Mouse (Mus musculus) cortical plate, adult 2 months (tissue): ENCODE data around the gene Nrl. TPM values are rescaled to one million over a fixed set of nuclear protein-coding genes. Genes with fewer than 3 reads are reported as not detected.

Experiments used
- H3K27ac ChIP-seq: fragments of 200-500 bp; 2 replicates; pipeline ENCODE4 v1.5.1; 2012; ENCODE audit warnings: low read length, control low read depth, inconsistent platforms; ENCODE audit not compliant: insufficient read depth
- H3K4me1 ChIP-seq: fragments of 200-500 bp; 2 replicates; pipeline ENCODE4 v1.6.1; 2011; ENCODE audit warnings: low read length; ENCODE audit not compliant: control insufficient read depth, insufficient read depth
- H3K4me3 ChIP-seq: fragments of 200-500 bp; 2 replicates; pipeline ENCODE4 v1.5.1; 2011; ENCODE audit warnings: mild to moderate bottlenecking, low read length, control low read depth; ENCODE audit not compliant: insufficient read depth
- CTCF ChIP-seq: fragments of 200-500 bp; IDR thresholded peaks from 2 replicates; pipeline ENCODE4 v1.5.1; 2011; ENCODE audit warnings: mild to moderate bottlenecking, control low read depth, low read length; ENCODE audit not compliant: insufficient read depth; ENCODE audit errors: extremely low read depth
- POLR2A ChIP-seq: fragments of 200-500 bp; IDR thresholded peaks from 2 replicates; pipeline ENCODE4 v1.6.1; 2011; ENCODE audit warnings: mild to moderate bottlenecking, low read length, control low read depth; ENCODE audit not compliant: insufficient read depth; ENCODE audit errors: extremely low read depth
- polyA plus RNA-seq: library from polyadenylated mRNA; depleted of rRNA; stranded (reverse); fragments of >200 nt; gene quantifications from 2 replicates; pipeline ENCODE4 v1.2.3, GENCODE M21; 2012

Nrl gene
- polyA plus RNA-seq, 1 experiment: 0.21 TPM

DNA sequence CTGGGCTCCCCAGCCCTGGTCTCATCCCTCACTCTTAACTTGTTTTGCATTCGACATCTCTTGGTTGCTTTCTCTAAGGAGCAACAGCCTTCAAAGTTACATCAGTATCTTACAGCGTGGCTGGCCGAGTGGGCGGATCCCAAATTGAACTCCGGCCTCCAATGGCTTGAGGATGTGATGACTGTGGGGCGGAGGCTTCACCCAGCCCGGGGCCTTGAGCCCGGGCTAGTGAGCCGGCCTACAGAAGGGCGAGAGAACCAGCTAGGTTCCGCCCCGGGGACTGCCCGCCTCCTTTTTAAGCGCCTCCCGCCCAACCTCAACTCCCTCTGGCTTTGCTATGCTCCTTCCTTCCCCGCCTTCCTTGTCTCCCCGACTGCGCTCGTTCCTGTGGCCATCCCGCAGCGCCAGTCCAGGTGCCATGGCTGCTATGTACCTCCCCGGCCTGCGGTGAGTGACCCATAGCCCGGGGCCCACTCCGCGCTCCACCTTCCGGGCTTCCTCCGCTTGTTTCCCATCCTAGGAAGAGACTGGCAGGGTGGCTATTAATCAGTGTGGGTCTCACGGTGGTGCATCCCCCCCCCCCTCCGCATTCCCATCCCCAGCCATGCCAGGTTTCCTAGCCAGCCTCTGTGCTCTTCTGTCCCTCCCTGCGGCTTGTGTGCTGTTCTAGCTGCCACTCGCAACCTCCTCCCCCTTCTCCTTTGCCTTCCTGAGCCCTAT lies 15.4 kb upstream of the Nrl start, which contains the start of gene Pck2:
TSS of gene Pck2 (plus strand) at position 200 of the 720 bp plus-strand sequence.
- Histone ChIP-seq H3K27ac (peak within 1 kb of the TSS; percentile 54), H3K4me3 (peak within 1 kb of the TSS; percentile 63), H3K4me1 (0 out of 2 replicates have a peak, but pooled peaks cover 3% of the 10 kb centered on the region)
- TF ChIP-seq CTCF (no peak), POLR2A (peak; percentile 52; the same call in 1 of the 2 replicates)

DNA sequence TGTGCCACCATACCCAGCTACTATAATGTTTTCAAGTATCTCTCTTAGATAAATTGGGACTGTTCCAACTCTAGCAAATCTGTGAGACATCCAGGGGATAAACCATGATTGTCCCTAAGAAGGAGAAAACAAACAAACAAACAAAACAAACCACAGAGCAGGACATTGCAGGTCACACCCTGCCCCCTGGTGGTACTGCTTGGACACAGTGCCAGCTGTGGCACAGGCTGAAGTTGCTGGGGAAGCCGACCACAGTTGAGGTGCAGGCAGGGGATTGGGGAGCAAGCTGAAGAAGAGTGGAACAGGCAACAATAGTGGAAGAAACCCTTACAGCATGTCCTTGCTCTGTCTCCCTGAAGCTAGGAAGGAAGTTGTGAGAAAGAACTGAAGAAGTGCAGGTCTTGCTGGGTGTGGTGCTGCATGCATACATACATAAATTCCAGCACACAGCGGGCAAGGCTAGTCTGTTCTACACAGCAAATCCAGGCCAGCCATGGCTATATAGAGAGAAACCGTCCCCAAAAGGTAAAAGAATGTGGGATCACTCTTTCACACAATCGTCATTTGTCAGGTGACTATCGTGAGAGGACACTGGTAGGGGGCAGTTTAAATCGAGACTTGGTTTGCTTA lies 11.4 kb upstream of the Nrl start:
- H3K4me3 ChIP-seq: no peak overlapping the region
- H3K27ac ChIP-seq: no peak overlapping the region

DNA sequence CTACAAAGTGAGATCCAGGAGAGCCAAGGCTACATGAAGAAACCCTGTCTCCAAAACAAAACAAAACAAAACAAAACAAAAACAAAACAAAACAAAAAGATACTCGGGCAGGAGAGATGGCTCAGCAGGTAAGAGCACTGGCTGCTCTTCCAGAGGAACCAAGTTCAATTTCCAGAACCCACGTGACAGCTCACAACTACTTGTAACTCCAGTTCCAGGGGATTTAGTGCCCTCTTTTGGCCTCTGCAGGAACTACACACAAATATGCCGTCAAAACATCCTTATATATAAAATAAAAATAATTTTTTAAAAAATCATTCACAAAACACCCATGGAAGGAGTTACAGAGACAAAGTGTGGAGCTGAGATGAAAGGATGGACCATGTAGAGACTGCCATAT lies 3.2 kb upstream of the Nrl start:
- Histone ChIP-seq H3K4me1 (no peaks in the 10 kb centered on the region), H3K4me3 (no peak overlapping the region), H3K27ac (no peak overlapping the region)
- TF ChIP-seq CTCF (peak; percentile 48), POLR2A (no peak)

More for the DNA sequence above, 11.4 kb upstream of the Nrl start:
- TF ChIP-seq POLR2A (no peak), CTCF (peak; percentile 72)
- no peaks in the 10 kb centered on the region for H3K4me1 ChIP-seq

- TF ChIP-seq POLR2A (no peak), CTCF (no peak)
- no peaks in the 10 kb centered on the region for H3K4me1 ChIP-seq
Observed at GRCm38 (mm10) chr14:55526674-55527073, 1.9 kb upstream of the Nrl start.

DNA sequence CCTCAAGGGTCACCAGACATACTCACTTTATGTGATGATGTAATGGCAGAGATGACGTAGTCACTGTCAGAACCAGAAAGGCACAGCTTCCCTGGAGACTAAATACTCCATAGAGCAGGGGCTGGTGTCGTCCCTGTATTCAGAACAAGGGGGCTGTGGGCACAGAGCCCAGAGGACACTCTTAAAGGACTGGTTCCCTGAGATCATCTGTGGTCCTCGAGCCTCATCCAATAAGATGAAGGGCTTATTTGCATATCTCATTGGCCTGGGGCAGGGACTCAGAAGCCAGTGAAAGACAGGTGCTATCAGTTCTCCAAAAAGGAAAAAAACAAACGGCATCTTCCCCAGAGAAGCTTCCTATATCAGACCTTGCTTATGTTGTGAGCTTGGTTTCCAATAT lies 719 bp downstream of the Nrl start:
- TF ChIP-seq CTCF: no peak
- Histone ChIP-seq H3K27ac (no peak overlapping the region), H3K4me1 (peaks cover 7% of the 10 kb centered on the region), H3K4me3 (no peak overlapping the region)

More at GRCm38 (mm10) chr14:55526674-55527073, 1.9 kb upstream of the Nrl start:
- Histone ChIP-seq H3K27ac (no peak overlapping the region), H3K4me3 (no peak overlapping the region)

DNA sequence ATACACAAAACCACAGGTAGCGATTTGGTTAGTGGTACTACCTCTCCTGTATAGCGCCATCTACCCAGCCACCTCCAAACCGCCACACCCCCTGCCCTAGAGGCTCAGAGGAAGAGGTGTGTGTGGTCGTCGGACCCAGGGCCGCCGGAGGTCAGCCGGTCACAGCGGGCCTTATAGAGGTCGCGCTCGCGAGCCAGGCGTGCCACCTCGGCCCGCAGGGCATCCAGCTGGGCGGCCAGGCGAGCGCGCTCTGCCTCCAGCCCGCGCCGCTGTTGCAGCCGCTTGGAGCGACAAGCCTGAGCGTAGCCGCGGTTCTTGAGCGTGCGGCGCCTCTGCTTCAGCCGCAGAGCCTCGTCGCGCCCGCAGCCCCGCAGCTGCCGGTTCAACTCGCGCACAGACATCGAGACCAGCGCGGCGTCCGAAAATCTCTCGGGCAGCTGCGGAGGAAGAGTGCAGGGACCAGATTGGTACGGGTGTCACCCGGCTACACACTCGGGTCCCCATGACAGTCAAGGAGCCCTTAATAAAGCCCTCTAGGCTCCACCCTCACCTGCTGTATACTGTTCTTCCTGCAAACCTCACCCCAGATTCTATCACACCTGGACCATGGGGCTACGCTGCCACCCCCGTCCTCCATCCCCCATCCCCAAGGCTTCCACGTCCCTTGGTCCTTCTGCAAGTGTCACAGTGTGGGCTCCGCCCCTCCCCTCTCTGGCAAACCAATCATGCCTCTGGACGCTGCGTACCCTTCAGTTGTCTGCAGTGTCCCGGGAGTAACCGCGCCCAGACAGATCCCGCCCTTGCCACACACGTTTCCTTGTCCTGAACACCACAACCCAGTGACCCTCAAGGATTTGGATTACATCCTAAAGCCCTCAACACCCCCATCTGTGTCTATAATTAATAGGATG lies 4.1 kb downstream of the Nrl start:
- no peak overlapping the region for H3K27ac ChIP-seq
- 0 out of 2 replicates have a peak, but pooled peaks have one; percentile 5 for TF ChIP-seq CTCF
- TF ChIP-seq POLR2A: no peak
- H3K4me3 ChIP-seq: peak overlapping the region; percentile 22
- peaks cover 8% of the 10 kb centered on the region for H3K4me1 ChIP-seq

DNA sequence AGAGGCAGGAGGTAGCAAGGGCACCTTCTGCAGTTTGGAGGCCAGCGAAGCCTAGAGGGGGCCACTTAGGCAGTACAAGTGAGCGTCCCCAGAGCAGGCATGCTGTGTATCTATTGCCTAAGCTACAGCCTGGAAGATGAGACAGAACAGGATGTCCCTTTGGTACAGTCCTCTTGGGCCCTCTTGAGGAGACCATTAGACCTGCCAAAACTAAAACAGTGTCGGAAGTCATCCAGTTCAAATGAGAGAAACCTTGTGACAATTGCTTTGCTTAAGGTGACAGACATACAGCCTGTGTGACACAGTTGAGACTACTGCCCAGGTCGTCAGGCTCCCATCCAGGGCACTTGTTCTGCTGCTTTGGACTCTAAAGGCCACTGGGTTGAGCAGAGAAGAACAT lies 5.2 kb downstream of the Nrl start:
- TF ChIP-seq POLR2A (no peak), CTCF (no peak)
- Histone ChIP-seq H3K4me1 (peaks cover 8% of the 10 kb centered on the region), H3K4me3 (no peak overlapping the region), H3K27ac (no peak overlapping the region)

- Histone ChIP-seq H3K4me1 (peaks cover 8% of the 10 kb centered on the region), H3K4me3 (no peak overlapping the region), H3K27ac (no peak overlapping the region)
- TF ChIP-seq POLR2A (0 out of 2 replicates have a peak, but pooled peaks have one; percentile 2), CTCF (no peak)
Observed at GRCm38 (mm10) chr14:55518897-55519296, 5.9 kb downstream of the Nrl start.

DNA sequence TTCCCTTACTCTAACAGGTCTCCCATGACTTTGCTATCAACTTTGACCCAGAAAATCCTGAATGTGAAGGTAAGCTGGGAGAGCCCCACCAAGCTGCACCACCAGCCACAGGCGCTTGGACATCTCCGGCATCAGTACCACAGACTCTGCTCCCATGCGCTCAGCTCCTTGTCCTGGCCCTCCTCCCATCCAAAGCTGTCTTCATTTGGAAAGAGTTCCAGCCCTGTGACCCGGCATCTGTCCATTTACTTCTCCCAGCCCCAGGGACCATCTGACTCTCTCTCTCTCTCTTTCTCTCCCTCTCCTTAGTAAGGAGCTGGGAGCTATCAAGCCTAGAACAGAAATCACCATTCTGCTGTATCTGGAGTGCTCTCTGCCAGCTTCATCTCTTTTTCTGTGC lies 8.9 kb downstream of the Nrl start:
- no peak overlapping the region for H3K27ac ChIP-seq
- no peak for TF ChIP-seq CTCF
- TF ChIP-seq POLR2A: no peak

DNA sequence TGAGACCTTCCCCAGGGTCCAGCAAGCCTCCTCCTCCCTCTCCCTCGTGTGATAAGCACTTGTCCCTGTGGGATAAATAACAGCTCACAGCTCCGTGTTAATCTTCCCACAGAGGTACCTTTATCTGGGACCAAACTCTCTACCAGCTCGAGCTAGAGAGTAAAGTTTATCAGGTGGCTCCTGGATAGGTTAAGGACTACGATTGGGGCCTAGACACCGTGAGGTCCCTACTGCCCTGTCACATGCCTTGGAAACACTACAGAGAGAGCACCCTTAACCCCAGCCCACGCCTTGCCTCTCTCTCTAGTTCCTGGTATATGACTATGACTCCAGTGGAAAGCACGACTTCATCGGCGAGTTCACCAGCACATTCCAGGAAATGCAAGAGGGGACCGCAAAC lies 10.9 kb downstream of the Nrl start:
- Histone ChIP-seq H3K4me3 (no peak overlapping the region), H3K4me1 (0 out of 2 replicates have a peak, but pooled peaks cover under 1% of the 10 kb centered on the region), H3K27ac (no peak overlapping the region)
- TF ChIP-seq CTCF (no peak), POLR2A (no peak)

More for the DNA sequence above, 8.9 kb downstream of the Nrl start:
- Histone ChIP-seq H3K4me3 (no peak overlapping the region), H3K4me1 (peaks cover 8% of the 10 kb centered on the region)
